Mouse (Mus musculus): ENCODE data around the gene 1110004F10Rik. TPM values are rescaled to one million over a fixed set of nuclear protein-coding genes. Genes with fewer than 3 reads are reported as not detected.

The 1110004F10Rik gene
- polyA plus RNA-seq (2012; ENCODE audit: insufficient read depth, insufficient read length, low replicate concordance, missing spikeins) = 373 TPM in 1 of 2 replicates, not detected in the other

- Histone ChIP-seq H3K4me3 (ENCODE audit: insufficient read depth, low read depth, low read length) (peak within 1 kb of the TSS; percentile 45), H3K27ac (ENCODE audit: insufficient read depth, low read depth, low read length) (no peak within 1 kb of the TSS), H3K4me1 (ENCODE audit: control insufficient read depth, insufficient read depth, low read length) (peaks cover 18% of the 10 kb centered on the region)
- no peak for TF ChIP-seq CTCF (IDR thresholded peaks at IDR 0.05; ENCODE audit: insufficient read depth, low read depth, low read length)
- TF ChIP-seq POLR2A (IDR thresholded peaks at IDR 0.05; ENCODE audit: insufficient read depth, low read depth, low read length) = no peak
- 7% methylated on average over 11 of the region's 11 CpGs for WGBS
Measured at GRCm38 (mm10) chr7:116039196-116039537, at the start of gene 1110004F10Rik. 1110004F10Rik (plus strand) TSS chr7:116039397.

GRCm38 (mm10) chr7:116002726-116003125 is 36.5 kb upstream of the 1110004F10Rik start:
- TF ChIP-seq CTCF (IDR thresholded peaks at IDR 0.05; ENCODE audit: insufficient read depth, low read depth, low read length) (no peak), POLR2A (IDR thresholded peaks at IDR 0.05; ENCODE audit: insufficient read depth, low read depth, low read length) (no peak)
- WGBS = 89% methylated on average over 4 of the region's 4 CpGs

GRCm38 (mm10) chr7:116029991-116030390 is 9.2 kb upstream of the 1110004F10Rik start:
- 81% methylated on average over 3 of the region's 3 CpGs for WGBS
- H3K4me3 ChIP-seq (ENCODE audit: insufficient read depth, low read depth, low read length) = no peak overlapping the region
- H3K27ac ChIP-seq (ENCODE audit: insufficient read depth, low read depth, low read length) = no peak overlapping the region

More at GRCm38 (mm10) chr7:116002726-116003125, 36.5 kb upstream of the 1110004F10Rik start:
- Histone ChIP-seq H3K27ac (ENCODE audit: insufficient read depth, low read depth, low read length) (no peak overlapping the region), H3K4me1 (ENCODE audit: control insufficient read depth, insufficient read depth, low read length) (no peaks in the 10 kb centered on the region), H3K4me3 (ENCODE audit: insufficient read depth, low read depth, low read length) (no peak overlapping the region)

GRCm38 (mm10) chr7:116030597-116031387 is 8.4 kb upstream of the 1110004F10Rik start:
- 52% methylated on average over 26 of the region's 26 CpGs for WGBS
- Histone ChIP-seq H3K27ac (ENCODE audit: insufficient read depth, low read depth, low read length) (peak overlapping the region; percentile 33; the same call in 1 of the 2 replicates), H3K4me1 (ENCODE audit: control insufficient read depth, insufficient read depth, low read length) (peaks cover 29% of the 10 kb centered on the region), H3K4me3 (ENCODE audit: insufficient read depth, low read depth, low read length) (peak overlapping the region; percentile 17; the same call in 1 of the 2 replicates)
- TF ChIP-seq POLR2A (IDR thresholded peaks at IDR 0.05; ENCODE audit: insufficient read depth, low read depth, low read length) (no peak), CTCF (IDR thresholded peaks at IDR 0.05; ENCODE audit: insufficient read depth, low read depth, low read length) (no peak)

More at GRCm38 (mm10) chr7:116029991-116030390, 9.2 kb upstream of the 1110004F10Rik start:
- peaks cover 29% of the 10 kb centered on the region for H3K4me1 ChIP-seq (ENCODE audit: control insufficient read depth, insufficient read depth, low read length)
- no peak for TF ChIP-seq CTCF (IDR thresholded peaks at IDR 0.05; ENCODE audit: insufficient read depth, low read depth, low read length)
- TF ChIP-seq POLR2A (IDR thresholded peaks at IDR 0.05; ENCODE audit: insufficient read depth, low read depth, low read length) = no peak

- Histone ChIP-seq H3K4me3 (ENCODE audit: insufficient read depth, low read depth, low read length) (peak overlapping the region; percentile 45), H3K4me1 (ENCODE audit: control insufficient read depth, insufficient read depth, low read length) (peaks cover 29% of the 10 kb centered on the region), H3K27ac (ENCODE audit: insufficient read depth, low read depth, low read length) (peak overlapping the region; percentile 33; the same call in 1 of the 2 replicates)
- no peak for TF ChIP-seq POLR2A (IDR thresholded peaks at IDR 0.05; ENCODE audit: insufficient read depth, low read depth, low read length)
- TF ChIP-seq CTCF (IDR thresholded peaks at IDR 0.05; ENCODE audit: insufficient read depth, low read depth, low read length) = no peak
- whole genome bisulfite sequencing = 3% methylated on average over 14 of the region's 14 CpGs
Measured at GRCm38 (mm10) chr7:116031388-116031717, 7.8 kb upstream of the 1110004F10Rik start.

GRCm38 (mm10) chr7:116031718-116032595 is 7.2 kb upstream of the 1110004F10Rik start:
- WGBS = under 1% methylated on average over 65 of the region's 65 CpGs
- peaks cover 29% of the 10 kb centered on the region for H3K4me1 ChIP-seq (ENCODE audit: control insufficient read depth, insufficient read depth, low read length)
- TF ChIP-seq POLR2A (IDR thresholded peaks at IDR 0.05; ENCODE audit: insufficient read depth, low read depth, low read length) = no peak
- peak overlapping the region; percentile 45 for H3K4me3 ChIP-seq (ENCODE audit: insufficient read depth, low read depth, low read length)
- 0 out of 2 replicates have a peak overlapping the region, but pooled peaks have one; percentile 1 for H3K27ac ChIP-seq (ENCODE audit: insufficient read depth, low read depth, low read length)

GRCm38 (mm10) chr7:116032596-116033307 is 6.4 kb upstream of the 1110004F10Rik start:
- H3K27ac ChIP-seq (ENCODE audit: insufficient read depth, low read depth, low read length) = no peak overlapping the region
- H3K4me1 ChIP-seq (ENCODE audit: control insufficient read depth, insufficient read depth, low read length) = peaks cover 29% of the 10 kb centered on the region
- WGBS = 2% methylated on average over 11 of the region's 11 CpGs
- TF ChIP-seq POLR2A (IDR thresholded peaks at IDR 0.05; ENCODE audit: insufficient read depth, low read depth, low read length) (no peak), CTCF (IDR thresholded peaks at IDR 0.05; ENCODE audit: insufficient read depth, low read depth, low read length) (peak; percentile 60; the same call in 1 of the 2 replicates)
- no peak overlapping the region for H3K4me3 ChIP-seq (ENCODE audit: insufficient read depth, low read depth, low read length)

Data from olfactory bulb, adult 2 months (tissue).